Mouse (Mus musculus) ES-E14 (cell line): Measurements from ENCODE around the gene A730071L15Rik. TPM values are rescaled to one million over a fixed set of nuclear protein-coding genes. Genes with fewer than 3 reads are reported as not detected.

Experiments
- DNase-seq: peaks from one replicate; pipeline ENCODE4 v3.0.0-alpha.2; 2013; ENCODE audit warnings: low read depth, low spot score
- H3K27ac ChIP-seq: 2 replicates; pipeline ENCODE4 v1.5.1; 2012; ENCODE audit warnings: low read depth, mild to moderate bottlenecking, low read length, moderate library complexity, mixed read lengths; ENCODE audit not compliant: poor library complexity, insufficient read depth, severe bottlenecking
- H3K36me3 ChIP-seq: 2 replicates; pipeline ENCODE4 v1.6.1; 2012; ENCODE audit warnings: mild to moderate bottlenecking, low read length, moderate library complexity, mixed read lengths; ENCODE audit not compliant: control insufficient read depth, poor library complexity, insufficient read depth, severe bottlenecking
- H3K4me1 ChIP-seq, 2 experiments: fragments of 150-350 bp in 1 of 2; sonication (generic) in 1 of 2; 2 replicates each; pipeline ENCODE4 v1.6.1; 2012; ENCODE audit warnings: low read length in 2 of 2, mild to moderate bottlenecking in 1 of 2, mixed read lengths in 1 of 2; ENCODE audit not compliant: control insufficient read depth in 2 of 2, insufficient read depth in 2 of 2, poor library complexity in 1 of 2
- H3K4me3 ChIP-seq, 2 experiments: fragments of 150-350 bp in 1 of 2; sonication (generic) in 1 of 2; 2 replicates each; pipeline ENCODE4 v1.5.1; 2012; ENCODE audit warnings: low read length in 2 of 2, low read depth in 1 of 2, mild to moderate bottlenecking in 1 of 2, mixed read lengths in 1 of 2; ENCODE audit not compliant: insufficient read depth in 1 of 2, poor library complexity in 1 of 2, severe bottlenecking in 1 of 2
- H3K9ac ChIP-seq: 2 replicates; pipeline ENCODE4 v1.6.1; 2012; ENCODE audit warnings: low read depth, mild to moderate bottlenecking, low read length, mixed read lengths; ENCODE audit not compliant: poor library complexity, insufficient read depth, severe bottlenecking
- H3K9me3 ChIP-seq: fragments of 150-350 bp; sonication (generic); 2 replicates; pipeline ENCODE4 v1.6.1; 2012; ENCODE audit warnings: low read depth, mild to moderate bottlenecking, low read length; ENCODE audit not compliant: control insufficient read depth, insufficient read depth
- CHD2 ChIP-seq: IDR thresholded peaks from 2 replicates; pipeline ENCODE4 v1.6.1; 2014; ENCODE audit warnings: mild to moderate bottlenecking, low read depth, low read length, inconsistent platforms
- HCFC1 ChIP-seq: IDR thresholded peaks from 2 replicates; pipeline ENCODE4 v1.6.1; 2012; ENCODE audit warnings: low read length, inconsistent platforms, borderline replicate concordance; ENCODE audit not compliant: insufficient read depth
- MAFK ChIP-seq: IDR thresholded peaks from 2 replicates; pipeline ENCODE4 v1.6.1; 2014; ENCODE audit warnings: mild to moderate bottlenecking, low read depth, low read length, inconsistent platforms; ENCODE audit not compliant: insufficient read depth
- ZC3H11A ChIP-seq: IDR thresholded peaks from 2 replicates; pipeline ENCODE4 v1.6.1; 2012; ENCODE audit warnings: low read depth, mild to moderate bottlenecking, inconsistent platforms, low read length, borderline replicate concordance
- ZNF384 ChIP-seq: IDR thresholded peaks from 2 replicates; pipeline ENCODE4 v1.6.1; 2012; ENCODE audit warnings: low read depth, low read length, inconsistent platforms
- in situ Hi-C, 2 experiments: fragments of 600-800 bp; cut with MboI; formaldehyde crosslinking; loops; one replicate each; pipeline ENCODE4 v1.15.1; 2025; ENCODE audit warnings: low sequenced_read_pairs in 2 of 2, inconsistent platforms in 1 of 2; ENCODE audit not compliant: unreplicated experiment in 2 of 2
- total RNA-seq: library from RNA; depleted of rRNA; stranded (reverse); fragments of 300-350 nt; gene quantifications from 2 replicates; pipeline ENCODE4 v1.2.3, GENCODE M21; 2012

Gene A730071L15Rik
- total RNA-seq, 1 experiment: 0.58 TPM

GRCm38 (mm10) chr11:6163706-6164105 is 36.1 kb upstream of the A730071L15Rik start:
- DNase-seq: no peak
- H3K4me3 ChIP-seq: no peak overlapping the region
- peaks cover 14 to 22% of the 10 kb centered on the region in 2 experiments; a peak in 3 of 4 replicates for H3K4me1 ChIP-seq
- in situ Hi-C loops: no loop called here
- no peak overlapping the region for H3K9ac ChIP-seq
- no peaks in the 10 kb centered on the region for H3K36me3 ChIP-seq
- H3K27ac ChIP-seq: no peak overlapping the region
- TF ChIP-seq CHD2 (no peak), HCFC1 (no peak), MAFK (no peak), ZC3H11A (no peak), ZNF384 (no peak)
- H3K9me3 ChIP-seq: no peaks in the 10 kb centered on the region

GRCm38 (mm10) chr11:6164781-6165180 is 35.0 kb upstream of the A730071L15Rik start:
- Histone ChIP-seq H3K36me3 (no peaks in the 10 kb centered on the region), H3K4me1 (peaks cover 13 to 22% of the 10 kb centered on the region in 2 experiments; a peak in 3 of 4 replicates), H3K4me3 (no peak overlapping the region), H3K9ac (no peak overlapping the region), H3K9me3 (no peaks in the 10 kb centered on the region), H3K27ac (no peak overlapping the region)
- no peak for TF ChIP-seq MAFK
- TF ChIP-seq ZC3H11A: no peak
- TF ChIP-seq ZNF384: no peak
- TF ChIP-seq HCFC1: no peak
- no peak for TF ChIP-seq CHD2
- in situ Hi-C loops: no loop called here
- DNase-seq: no peak

- Histone ChIP-seq H3K36me3 (no peaks in the 10 kb centered on the region), H3K9me3 (no peaks in the 10 kb centered on the region), H3K9ac (no peak overlapping the region), H3K27ac (no peak overlapping the region), H3K4me3 (no peak overlapping the region), H3K4me1 (peaks cover 11 to 16% of the 10 kb centered on the region in 2 experiments; a peak in 3 of 4 replicates)
- no peak for TF ChIP-seq HCFC1
- TF ChIP-seq ZNF384: no peak
- TF ChIP-seq CHD2: no peak
- TF ChIP-seq ZC3H11A: no peak
- no peak for TF ChIP-seq MAFK
- DNase-seq: no peak
- in situ Hi-C loops: no loop called here
Observed at GRCm38 (mm10) chr11:6165391-6166081, 34.3 kb upstream of the A730071L15Rik start.

- TF ChIP-seq HCFC1: no peak
- no peak for TF ChIP-seq ZC3H11A
- TF ChIP-seq ZNF384: no peak
- no peak for TF ChIP-seq CHD2
- TF ChIP-seq MAFK: no peak
- DNase-seq: no peak
- Histone ChIP-seq H3K9me3 (no peaks in the 10 kb centered on the region), H3K27ac (no peak overlapping the region), H3K9ac (no peak overlapping the region), H3K36me3 (no peaks in the 10 kb centered on the region), H3K4me3 (no peak overlapping the region), H3K4me1 (peaks cover 10 to 11% of the 10 kb centered on the region in 2 experiments; a peak in 2 of 4 replicates)
- in situ Hi-C loops: no loop called here
Observed at GRCm38 (mm10) chr11:6166351-6166750, 33.5 kb upstream of the A730071L15Rik start.
